Mouse (Mus musculus): ENCODE data around the gene Gm49027. TPM values are rescaled to one million over a fixed set of nuclear protein-coding genes. Genes with fewer than 3 reads are reported as not detected.

Gm49027 gene
- polyA plus RNA-seq, 1 experiment from 2014 or later = 1.9 TPM

- Histone ChIP-seq H3K4me1 (peaks cover 9% of the 10 kb centered on the region), H3K9me3 (no peaks in the 10 kb centered on the region), H3K4me2 (replicated peaks) (no peak overlapping the region), H3K4me3 (no peak overlapping the region), H3K27ac (replicated peaks) (no peak overlapping the region), H3K36me3 (no peaks in the 10 kb centered on the region), H3K27me3 (peaks cover 13% of the 10 kb centered on the region), H3K9ac (replicated peaks) (no peak overlapping the region)
- no peak for ATAC-seq (ENCODE audit: low FRiP score, low read depth)
- 66% methylated on average over 9 of the region's 9 CpGs for WGBS
These were observed 35.4 kb downstream of the Gm49027 start for GRCm38 (mm10) chr5:123489935-123490334.

GRCm38 (mm10) chr5:123489112-123489785 lies 36.0 kb downstream of the Gm49027 start, which contains the start of the genes Lrrc43 and Il31:
TSS of gene Lrrc43 (plus strand) at chr5:123489305.
TSS of gene Il31 (minus strand) at chr5:123489489.
- H3K4me1 ChIP-seq = peaks cover 9% of the 10 kb centered on the region
- peak; percentile 72; the same call in 1 of the 2 replicates for ATAC-seq (ENCODE audit: low FRiP score, low read depth)
- H3K4me3 ChIP-seq = peak within 1 kb of the TSS; percentile 33
- H3K36me3 ChIP-seq = no peaks in the 10 kb centered on the region
- H3K27me3 ChIP-seq = peaks cover 13% of the 10 kb centered on the region
- H3K4me2 ChIP-seq (replicated peaks) = peak within 1 kb of the TSS; percentile 61
- peak within 1 kb of the TSS; percentile 28; the same call in 1 of the 2 replicates for H3K9ac ChIP-seq (replicated peaks)
- 5% methylated on average over 25 of the region's 25 CpGs for WGBS
- no peak within 1 kb of the TSS for H3K27ac ChIP-seq (replicated peaks)
- H3K9me3 ChIP-seq = no peaks in the 10 kb centered on the region

GRCm38 (mm10) chr5:123487659-123488395 lies 37.5 kb downstream of the Gm49027 start:
- H3K4me1 ChIP-seq = peaks cover 9% of the 10 kb centered on the region
- no peak overlapping the region for H3K9ac ChIP-seq (replicated peaks)
- WGBS = 87% methylated on average over 11 of the region's 11 CpGs
- peaks cover 13% of the 10 kb centered on the region for H3K27me3 ChIP-seq
- H3K4me2 ChIP-seq (replicated peaks) = no peak overlapping the region
- H3K36me3 ChIP-seq = no peaks in the 10 kb centered on the region
- ATAC-seq (ENCODE audit: low FRiP score, low read depth) = no peak
- H3K4me3 ChIP-seq = no peak overlapping the region
- no peaks in the 10 kb centered on the region for H3K9me3 ChIP-seq
- H3K27ac ChIP-seq (replicated peaks) = no peak overlapping the region

- H3K27me3 ChIP-seq = no peaks in the 10 kb centered on the region
- H3K9me3 ChIP-seq = no peaks in the 10 kb centered on the region
- H3K4me1 ChIP-seq = 0 out of 2 replicates have a peak, but pooled peaks cover 4% of the 10 kb centered on the region
- H3K4me3 ChIP-seq = no peak overlapping the region
- ATAC-seq (ENCODE audit: low FRiP score, low read depth) = no peak
- H3K4me2 ChIP-seq (replicated peaks) = no peak overlapping the region
- H3K27ac ChIP-seq (replicated peaks) = no peak overlapping the region
- H3K9ac ChIP-seq (replicated peaks) = no peak overlapping the region
- H3K36me3 ChIP-seq = no peaks in the 10 kb centered on the region
- WGBS = 64% methylated on average over 5 of the region's 5 CpGs
These were observed 51.5 kb downstream of the Gm49027 start for GRCm38 (mm10) chr5:123473817-123474216.

GRCm38 (mm10) chr5:123470784-123471400 lies 54.4 kb downstream of the Gm49027 start:
- H3K9me3 ChIP-seq = no peaks in the 10 kb centered on the region
- no peak overlapping the region for H3K9ac ChIP-seq (replicated peaks)
- H3K27ac ChIP-seq (replicated peaks) = no peak overlapping the region
- 76% methylated on average over 10 of the region's 10 CpGs for WGBS
- H3K27me3 ChIP-seq = no peaks in the 10 kb centered on the region
- H3K4me3 ChIP-seq = no peak overlapping the region
- H3K36me3 ChIP-seq = no peaks in the 10 kb centered on the region
- H3K4me1 ChIP-seq = 0 out of 2 replicates have a peak, but pooled peaks cover 4% of the 10 kb centered on the region
- ATAC-seq (ENCODE audit: low FRiP score, low read depth) = no peak
- H3K4me2 ChIP-seq (replicated peaks) = no peak overlapping the region

GRCm38 (mm10) chr5:123464638-123465037 lies 60.6 kb downstream of the Gm49027 start:
- Histone ChIP-seq H3K27me3 (no peaks in the 10 kb centered on the region), H3K9ac (replicated peaks) (no peak overlapping the region), H3K36me3 (no peaks in the 10 kb centered on the region), H3K4me1 (no peaks in the 10 kb centered on the region), H3K9me3 (no peaks in the 10 kb centered on the region), H3K4me3 (no peak overlapping the region), H3K27ac (replicated peaks) (no peak overlapping the region), H3K4me2 (replicated peaks) (no peak overlapping the region)
- ATAC-seq (ENCODE audit: low FRiP score, low read depth) = no peak
- 94% methylated on average over 1 of the region's 1 CpGs for WGBS

Small RNAs within 50 kb of the gene (microRNA-seq; reads per million reads assigned to microRNA genes)
- 1.2 reads per million for gene Mir7647

Other genes starting within 250 kb of the Gm49027 start
- 56.7 and 59.8 TPM in 2 replicates for gene Bcl7a, start 181.7 kb downstream of the Gm49027 start, polyA plus RNA-seq (2016; fragmentation: Nextera tagmentation; extraction: Ambion mirVana)
- 16.8 and 21.5 TPM in 2 replicates for gene Mlxip, start 130.7 kb downstream of the Gm49027 start, polyA plus RNA-seq (2016; fragmentation: Nextera tagmentation; extraction: Ambion mirVana)
- 0.11 TPM in 1 of 2 replicates, not detected in the other for gene Lrrc43, start 36.2 kb downstream of the Gm49027 start, polyA plus RNA-seq (2016; fragmentation: Nextera tagmentation; extraction: Ambion mirVana)
- not detected in 2 replicates for gene Il31, start 36.0 kb downstream of the Gm49027 start, polyA plus RNA-seq (2016; fragmentation: Nextera tagmentation; extraction: Ambion mirVana)
- gene B3gnt4, start 15.0 kb downstream of the Gm49027 start, polyA plus RNA-seq (2016; fragmentation: Nextera tagmentation; extraction: Ambion mirVana) = 1.5 and 1.7 TPM in 2 replicates
- gene Diablo, start 1.3 kb downstream of the Gm49027 start, polyA plus RNA-seq (2016; fragmentation: Nextera tagmentation; extraction: Ambion mirVana) = 135 and 145 TPM in 2 replicates
- gene Vps33a, start 47.5 kb upstream of the Gm49027 start, polyA plus RNA-seq (2016; fragmentation: Nextera tagmentation; extraction: Ambion mirVana) = 39.7 and 40.4 TPM in 2 replicates
- 65.7 and 69.8 TPM in 2 replicates for gene Clip1, start 159.1 kb upstream of the Gm49027 start, polyA plus RNA-seq (2016; fragmentation: Nextera tagmentation; extraction: Ambion mirVana)
- gene Zcchc8, start 195.6 kb upstream of the Gm49027 start, polyA plus RNA-seq (2016; fragmentation: Nextera tagmentation; extraction: Ambion mirVana) = 92.4 and 97.3 TPM in 2 replicates
- 174 and 182 TPM in 2 replicates for gene Rsrc2, start 223.9 kb upstream of the Gm49027 start, polyA plus RNA-seq (2016; fragmentation: Nextera tagmentation; extraction: Ambion mirVana)
- gene Kntc1, start 224.2 kb upstream of the Gm49027 start, polyA plus RNA-seq (2016; fragmentation: Nextera tagmentation; extraction: Ambion mirVana) = 36.5 and 44.9 TPM in 2 replicates

Measured in midbrain, embryonic 12.5 days (tissue).